Mouse (Mus musculus) spleen, adult 2 months (tissue): ENCODE measurements around the gene Scnn1a.

Experiments used
- CTCF ChIP-seq: fragments of 200-500 bp; IDR thresholded peaks from 2 replicates; pipeline ENCODE4 v1.5.1; 2011; ENCODE audit warnings: mild to moderate bottlenecking, inconsistent platforms; ENCODE audit not compliant: insufficient read depth, insufficient read length, insufficient replicate concordance; ENCODE audit errors: extremely low read depth
- POLR2A ChIP-seq: fragments of 200-500 bp; IDR thresholded peaks from 2 replicates; pipeline ENCODE4 v1.6.1; 2011; ENCODE audit warnings: low read depth, low read length, inconsistent platforms

- TF ChIP-seq POLR2A, result no peak
- TF ChIP-seq CTCF, result no peak
Measured at GRCm38 (mm10) chr6:125294049-125294448, 26.4 kb upstream of the Scnn1a start.
